Mouse (Mus musculus) bone marrow macrophage, adult 2 months (primary cell): ENCODE data around the gene Pi16.

Experiments used
- CTCF ChIP-seq: IDR thresholded peaks from 2 replicates; pipeline ENCODE4 v1.5.1; 2012; ENCODE audit warnings: low read depth, mild to moderate bottlenecking, low read length, moderate library complexity
- POLR2A ChIP-seq: IDR thresholded peaks from 2 replicates; pipeline ENCODE4 v1.6.1; 2012; ENCODE audit warnings: mild to moderate bottlenecking, low read depth, low read length, borderline replicate concordance

- TF ChIP-seq CTCF (no peak), POLR2A (no peak)
Measured at GRCm38 (mm10) chr17:29332186-29332685, 14.8 kb downstream of the Pi16 start.
